Mouse (Mus musculus) stomach, embryonic 14.5 days (tissue): Measurements from ENCODE around the gene Lrrc36. TPM values are rescaled to one million over a fixed set of nuclear protein-coding genes. Genes with fewer than 3 reads are reported as not detected.
A peak's percentile ranks its signal among the peaks of the same experiment; 100 is the strongest.

Source experiments
- ATAC-seq: fragments of 200-750 bp; cut with Nextera tagmentation; 2 replicates; pipeline ENCODE4 v1.8.0; 2017; ENCODE audit warnings: low read depth, moderate TSS enrichment; ENCODE audit not compliant: insufficient number of reproducible peaks, insufficient read depth, low FRiP score
- H3K27ac ChIP-seq: fragments of 300-500 bp; sonication (generic); 2 replicates; pipeline ENCODE4 v1.5.1; 2014; ENCODE audit warnings: mild to moderate bottlenecking, low read length, moderate library complexity, mixed read lengths
- H3K27me3 ChIP-seq: fragments of 300-500 bp; sonication (generic); 2 replicates; pipeline ENCODE4 v1.6.1; 2014; ENCODE audit warnings: low read length, control low read depth, mixed read lengths; ENCODE audit not compliant: control insufficient read depth, insufficient read depth
- H3K36me3 ChIP-seq: fragments of 300-500 bp; sonication (generic); 2 replicates; pipeline ENCODE4 v1.6.1; 2014; ENCODE audit warnings: mild to moderate bottlenecking, control low read depth, low read length, moderate library complexity, mixed read lengths; ENCODE audit not compliant: control insufficient read depth, insufficient read depth
- H3K4me1 ChIP-seq: fragments of 300-500 bp; sonication (generic); 2 replicates; pipeline ENCODE4 v1.6.1; 2014; ENCODE audit warnings: low read length, control low read depth, mixed read lengths; ENCODE audit not compliant: control insufficient read depth, insufficient read depth
- H3K4me2 ChIP-seq: fragments of 300-500 bp; sonication (generic); replicated peaks from 2 replicates; pipeline ENCODE4 v1.6.1; 2014; ENCODE audit warnings: low read depth, low read length, control low read depth
- H3K4me3 ChIP-seq: fragments of 300-500 bp; sonication (generic); 2 replicates; pipeline ENCODE4 v1.5.1; 2014; ENCODE audit warnings: low read depth, low read length, control low read depth
- H3K9ac ChIP-seq: fragments of 300-500 bp; sonication (generic); replicated peaks from 2 replicates; pipeline ENCODE4 v1.6.1; 2014; ENCODE audit warnings: low read depth, mild to moderate bottlenecking, control low read depth, low read length, moderate library complexity, mixed read lengths
- H3K9me3 ChIP-seq: fragments of 300-500 bp; sonication (generic); 2 replicates; pipeline ENCODE4 v1.6.1; 2016; ENCODE audit warnings: low read depth, low read length, control low read depth; ENCODE audit not compliant: control insufficient read depth
- WGBS: fragments of 180-500 bp; shearing (Covaris S2); extraction: QIAGEN DNeasy Blood & Tissue Kit; methylation state at CpG from one replicate; pipeline ENCODE4 v1.1.7; 2014; 5-methylcytosine and 5-hydroxymethylcytosine counted together
- polyA plus RNA-seq: library from polyadenylated mRNA; unstranded; fragments of >200 nt; fragmentation: Nextera tagmentation; extraction: Ambion mirVana; gene quantifications from 2 replicates; pipeline ENCODE4 v1.2.1, GENCODE M21; 2014

The Lrrc36 gene
- polyA plus RNA-seq, 1 experiment from 2014 or later, result not detected

- Histone ChIP-seq H3K36me3 (no peaks in the 10 kb centered on the region), H3K9me3 (no peaks in the 10 kb centered on the region), H3K4me1 (no peaks in the 10 kb centered on the region), H3K9ac (no peak overlapping the region), H3K27me3 (no peaks in the 10 kb centered on the region), H3K4me3 (no peak overlapping the region), H3K27ac (no peak overlapping the region), H3K4me2 (no peak overlapping the region)
- WGBS, result 54% methylated on average over 6 of the region's 6 CpGs
- no peak for ATAC-seq
Measured at GRCm38 (mm10) chr8:105389096-105389495, 24.3 kb upstream of the Lrrc36 start.

GRCm38 (mm10) chr8:105393089-105393787 is 20.1 kb upstream of the Lrrc36 start:
- Histone ChIP-seq H3K9me3 (no peaks in the 10 kb centered on the region), H3K27me3 (no peaks in the 10 kb centered on the region), H3K4me3 (no peak overlapping the region), H3K4me2 (no peak overlapping the region), H3K27ac (no peak overlapping the region), H3K36me3 (no peaks in the 10 kb centered on the region), H3K4me1 (no peaks in the 10 kb centered on the region), H3K9ac (no peak overlapping the region)
- ATAC-seq, result no peak
- 87% methylated on average over 12 of the region's 12 CpGs for WGBS

GRCm38 (mm10) chr8:105393915-105394314 is 19.5 kb upstream of the Lrrc36 start:
- no peak for ATAC-seq
- H3K27ac ChIP-seq, result no peak overlapping the region
- H3K36me3 ChIP-seq, result no peaks in the 10 kb centered on the region
- no peaks in the 10 kb centered on the region for H3K4me1 ChIP-seq
- no peaks in the 10 kb centered on the region for H3K27me3 ChIP-seq
- no peak overlapping the region for H3K4me3 ChIP-seq
- WGBS, result 70% methylated on average over 7 of the region's 7 CpGs
- H3K9me3 ChIP-seq, result no peaks in the 10 kb centered on the region
- no peak overlapping the region for H3K9ac ChIP-seq
- H3K4me2 ChIP-seq, result no peak overlapping the region

- Histone ChIP-seq H3K27me3 (no peaks in the 10 kb centered on the region), H3K4me1 (no peaks in the 10 kb centered on the region), H3K4me2 (no peak overlapping the region), H3K36me3 (no peaks in the 10 kb centered on the region), H3K9me3 (no peaks in the 10 kb centered on the region; the same call in 1 of the 2 replicates), H3K9ac (no peak overlapping the region), H3K27ac (no peak overlapping the region), H3K4me3 (no peak overlapping the region)
- WGBS, result 34% methylated on average over 3 of the region's 3 CpGs
- ATAC-seq, result no peak
Measured at GRCm38 (mm10) chr8:105397747-105398146, 15.6 kb upstream of the Lrrc36 start.

GRCm38 (mm10) chr8:105400016-105400415 is 13.4 kb upstream of the Lrrc36 start:
- no peak overlapping the region for H3K9ac ChIP-seq
- WGBS, result 88% methylated on average over 5 of the region's 5 CpGs
- no peak overlapping the region for H3K4me3 ChIP-seq
- no peak for ATAC-seq
- no peaks in the 10 kb centered on the region; the same call in 1 of the 2 replicates for H3K9me3 ChIP-seq
- no peaks in the 10 kb centered on the region for H3K36me3 ChIP-seq
- no peak overlapping the region for H3K4me2 ChIP-seq
- H3K27ac ChIP-seq, result no peak overlapping the region
- no peaks in the 10 kb centered on the region for H3K27me3 ChIP-seq
- no peaks in the 10 kb centered on the region for H3K4me1 ChIP-seq

GRCm38 (mm10) chr8:105403467-105403866 is 9.9 kb upstream of the Lrrc36 start:
- H3K9ac ChIP-seq, result no peak overlapping the region
- no peak overlapping the region for H3K27ac ChIP-seq
- no peak overlapping the region for H3K4me3 ChIP-seq
- H3K9me3 ChIP-seq, result no peaks in the 10 kb centered on the region; the same call in 1 of the 2 replicates
- H3K36me3 ChIP-seq, result no peaks in the 10 kb centered on the region
- H3K4me2 ChIP-seq, result no peak overlapping the region
- peaks cover 8% of the 10 kb centered on the region; the same call in 1 of the 2 replicates for H3K4me1 ChIP-seq
- H3K27me3 ChIP-seq, result no peaks in the 10 kb centered on the region
- ATAC-seq, result no peak
- 72% methylated on average over 8 of the region's 8 CpGs for WGBS

GRCm38 (mm10) chr8:105404496-105404895 is 8.9 kb upstream of the Lrrc36 start:
- Histone ChIP-seq H3K27ac (no peak overlapping the region), H3K9ac (no peak overlapping the region)

GRCm38 (mm10) chr8:105406416-105406815 is 7.0 kb upstream of the Lrrc36 start:
- H3K27me3 ChIP-seq, result no peaks in the 10 kb centered on the region
- WGBS, result 44% methylated on average over 10 of the region's 10 CpGs
- H3K4me2 ChIP-seq, result no peak overlapping the region
- no peaks in the 10 kb centered on the region for H3K9me3 ChIP-seq
- H3K4me3 ChIP-seq, result no peak overlapping the region
- H3K27ac ChIP-seq, result 0 out of 2 replicates have a peak overlapping the region, but pooled peaks have one; percentile 16
- peaks cover 8% of the 10 kb centered on the region; the same call in 1 of the 2 replicates for H3K4me1 ChIP-seq
- H3K36me3 ChIP-seq, result no peaks in the 10 kb centered on the region
- ATAC-seq, result no peak
- H3K9ac ChIP-seq, result no peak overlapping the region

More at GRCm38 (mm10) chr8:105404496-105404895, 8.9 kb upstream of the Lrrc36 start:
- Histone ChIP-seq H3K4me1 (peaks cover 8% of the 10 kb centered on the region; the same call in 1 of the 2 replicates), H3K4me2 (no peak overlapping the region), H3K9me3 (no peaks in the 10 kb centered on the region; the same call in 1 of the 2 replicates), H3K36me3 (no peaks in the 10 kb centered on the region), H3K27me3 (no peaks in the 10 kb centered on the region), H3K4me3 (no peak overlapping the region)
- 59% methylated on average over 1 of the region's 1 CpGs for WGBS
- ATAC-seq, result no peak
